Mouse (Mus musculus) 3T3-L1 (cell line): ENCODE results near the gene Inpp5b.
A peak's percentile ranks its signal among the peaks of the same experiment; 100 is the strongest.
"Not testable (repeated sequence)": the region's sequence is repeated elsewhere in the genome, so short reads cannot be mapped to it uniquely, and the experiment has no call there.

Experiments
- DNase-seq: peaks from one replicate; pipeline ENCODE4 v3.0.0-alpha.2; 2015; ENCODE audit warnings: low read depth, low spot score

The Inpp5b gene

DNA sequence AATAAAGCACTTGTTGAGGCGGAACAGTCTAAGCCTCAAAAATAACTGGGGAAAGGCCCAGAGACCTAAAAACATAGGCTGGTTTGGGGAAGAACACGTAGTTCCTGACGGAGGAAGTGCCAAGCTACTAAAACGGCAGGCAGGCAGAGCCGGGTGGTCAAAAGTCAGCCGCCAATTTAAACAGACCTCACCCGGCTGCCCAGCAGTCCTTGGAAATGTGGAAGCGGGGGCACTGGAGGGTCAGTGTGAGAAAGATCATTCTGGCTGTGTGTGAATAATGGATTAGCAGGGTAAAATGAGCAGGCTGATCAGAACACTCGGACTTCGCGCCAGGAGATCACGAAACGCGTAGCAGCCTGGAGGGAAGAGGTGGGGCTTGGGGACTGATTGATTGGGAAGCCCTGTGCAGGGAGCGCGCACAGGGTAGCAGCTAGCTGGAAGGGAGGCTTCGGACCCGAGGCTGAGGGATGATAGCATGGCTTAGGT, 31.6 kb upstream of the Inpp5b start:
- DNase-seq, result no peak

DNA sequence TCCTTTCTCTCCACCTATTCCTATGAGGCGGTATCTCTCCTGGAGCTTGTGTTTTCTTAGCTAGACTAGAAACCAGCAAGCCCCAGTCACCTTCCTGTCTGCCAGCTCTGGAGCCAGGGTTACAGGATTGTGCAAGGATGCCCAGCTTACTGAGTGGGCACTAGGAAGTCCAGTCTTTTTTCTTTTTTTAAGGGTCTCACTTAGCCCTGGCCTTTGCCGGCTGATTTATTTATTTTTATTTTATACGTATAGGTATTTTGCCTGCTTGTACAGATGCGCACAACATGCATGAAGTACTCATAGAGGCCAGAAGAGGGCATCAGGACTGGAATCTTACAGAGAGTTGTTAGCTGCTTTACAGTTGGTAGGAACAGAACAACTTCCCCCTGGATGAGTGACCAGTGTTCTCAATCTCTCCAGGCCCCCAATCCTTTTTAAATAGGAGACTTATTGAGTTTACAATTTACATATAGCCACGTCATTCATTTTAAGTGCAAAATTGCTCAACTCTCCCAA, 30.8 kb upstream of the Inpp5b start:
- DNase-seq, result peak; percentile 76

DNA sequence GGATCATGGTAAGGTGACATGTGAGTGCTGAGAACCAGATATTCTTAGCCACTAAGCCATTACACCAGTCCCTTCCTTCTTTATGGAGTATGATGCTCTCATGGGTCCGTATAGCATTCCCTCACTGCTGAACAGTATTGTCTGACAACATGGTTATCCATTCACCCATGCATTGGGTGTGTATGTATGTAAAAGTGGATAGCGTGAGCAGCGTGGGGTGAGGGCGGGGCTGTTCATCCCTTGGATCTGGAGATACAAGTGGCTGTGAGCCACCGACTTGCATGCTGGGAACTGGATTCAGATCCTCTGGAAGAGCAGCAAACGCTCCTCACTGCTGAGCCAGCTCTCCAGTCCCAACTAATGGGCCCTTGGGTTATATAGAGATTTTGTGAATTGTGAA, 29.0 kb upstream of the Inpp5b start:
- no peak for DNase-seq

DNA sequence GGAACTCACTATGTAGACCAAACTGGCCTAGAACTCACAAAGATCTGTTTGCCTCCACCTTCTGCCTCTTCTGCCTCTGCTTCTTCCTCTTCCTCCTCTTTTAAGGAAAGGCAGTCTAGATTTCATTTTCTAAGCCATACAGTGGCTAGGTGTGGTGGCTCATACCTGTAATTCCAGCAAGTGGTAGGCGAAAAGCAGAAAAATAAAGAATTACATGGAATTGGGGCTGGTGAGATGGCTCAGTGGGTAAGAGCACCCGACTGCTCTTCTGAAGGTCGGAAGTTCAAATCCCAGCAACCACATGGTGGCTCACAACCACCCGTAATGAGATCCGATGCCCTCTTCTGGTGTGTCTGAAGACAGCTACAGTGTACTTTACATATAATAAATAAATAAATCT, 27.8 kb upstream of the Inpp5b start:
- not testable (repeated sequence) for DNase-seq

DNA sequence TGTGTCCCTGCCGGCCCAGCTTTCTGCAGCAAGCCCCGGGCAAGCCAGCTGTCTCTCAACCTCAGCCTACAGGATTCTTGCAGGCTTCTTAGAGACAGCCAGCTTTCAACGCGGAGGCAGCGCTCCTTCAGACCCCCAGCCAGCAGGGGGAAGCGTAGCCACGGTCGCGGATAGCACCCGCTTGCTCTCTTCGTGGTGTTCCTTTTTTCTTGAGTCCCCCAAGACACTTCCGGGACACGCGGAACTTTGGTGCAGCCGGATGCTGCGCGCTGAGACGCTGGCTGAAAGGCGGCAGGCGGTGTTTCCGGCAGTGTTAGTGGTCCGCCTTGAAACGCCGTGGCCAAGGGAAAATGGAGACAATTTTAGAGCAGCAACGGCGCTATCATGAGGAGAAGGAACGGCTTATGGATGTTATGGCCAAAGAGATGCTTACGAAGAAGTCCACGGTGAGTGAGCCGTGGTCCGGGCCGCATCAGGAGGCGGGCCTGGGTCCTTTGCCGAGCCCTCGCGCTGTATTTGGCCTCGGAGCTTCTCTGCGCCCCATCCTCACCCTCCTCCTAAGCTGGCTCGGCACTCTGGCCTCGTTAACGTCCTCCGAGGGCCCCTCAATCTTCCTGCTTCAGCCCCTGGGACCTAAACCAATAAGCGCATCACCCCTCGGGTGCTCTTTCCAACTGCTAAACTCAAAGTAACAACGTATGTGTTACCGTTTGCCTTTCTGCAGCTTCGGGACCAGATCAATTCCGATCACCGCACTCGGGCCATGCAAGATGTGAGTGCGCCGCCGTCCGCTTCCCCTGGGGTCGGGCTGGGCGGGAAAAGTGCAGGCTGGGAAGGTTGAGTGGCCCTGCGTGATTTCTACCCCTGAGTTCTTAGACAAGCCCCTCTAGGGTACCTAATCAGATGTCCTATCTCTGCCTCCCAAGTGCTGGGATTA, 26.8 kb upstream of the Inpp5b start, which contains the start of gene Sf3a3:
Gene Sf3a3, plus strand, starts transcription at position 232 of the 937 bp plus-strand sequence.
- peak; percentile 95 for DNase-seq

DNA sequence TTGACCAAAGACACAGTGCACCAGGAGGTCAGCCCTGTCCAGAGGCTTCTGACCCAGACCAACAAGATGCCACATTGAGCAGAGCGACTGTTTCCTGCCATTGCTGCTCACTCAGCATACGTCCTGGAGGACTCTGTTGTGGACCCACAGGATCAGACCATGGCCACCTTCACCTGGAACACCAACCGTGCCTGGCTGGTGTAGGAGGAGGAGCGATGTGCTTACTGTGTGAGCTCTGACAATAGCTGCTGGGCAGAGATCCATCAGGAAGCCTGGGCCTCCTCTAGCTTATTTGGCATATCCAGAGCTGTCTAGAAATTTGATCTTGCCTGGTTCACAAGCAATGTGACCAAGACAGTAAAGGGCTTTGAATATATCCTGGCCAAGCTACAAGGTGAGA, 22.5 kb upstream of the Inpp5b start:
- DNase-seq, result no peak

DNA sequence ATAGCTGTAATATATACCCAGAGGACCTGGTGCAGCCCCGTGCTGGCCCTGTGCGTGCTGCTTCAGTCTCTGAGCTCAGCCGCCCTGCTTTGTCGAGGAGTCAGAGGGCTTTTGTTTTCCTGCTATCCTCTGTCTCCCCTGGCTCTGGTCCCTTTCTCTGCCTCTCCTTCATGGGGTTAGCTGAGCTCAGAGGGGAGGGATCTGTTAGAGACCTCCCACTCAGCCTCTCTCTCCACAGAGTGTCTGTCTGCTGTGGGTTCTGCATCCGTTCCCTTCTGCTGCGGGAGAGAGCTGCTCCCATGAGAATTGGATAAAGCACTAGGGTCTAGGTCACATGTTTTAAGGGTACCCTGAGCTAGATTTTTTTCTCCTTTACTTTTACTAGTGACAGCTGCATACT, 15.5 kb upstream of the Inpp5b start:
- no peak for DNase-seq

DNA sequence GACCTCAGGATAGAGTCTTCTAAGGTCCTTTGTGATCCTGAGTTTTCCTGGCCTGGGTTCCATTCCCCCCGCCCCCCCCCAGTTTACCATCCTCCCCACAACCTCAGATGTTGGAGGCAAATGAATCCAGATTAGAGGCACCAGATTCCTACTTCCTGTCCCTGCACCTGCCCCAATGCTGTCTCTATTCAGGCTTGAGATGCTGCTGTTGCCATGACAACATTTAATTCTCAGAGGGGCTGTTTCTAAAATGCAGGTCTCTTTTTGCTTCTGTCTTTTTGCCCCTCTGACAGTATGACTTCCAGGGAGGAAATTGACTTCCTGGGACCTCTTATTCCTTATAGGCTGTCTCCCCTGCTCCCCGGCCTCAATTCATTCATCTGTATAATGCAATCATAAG, 4.7 kb upstream of the Inpp5b start:
- no peak for DNase-seq

DNA sequence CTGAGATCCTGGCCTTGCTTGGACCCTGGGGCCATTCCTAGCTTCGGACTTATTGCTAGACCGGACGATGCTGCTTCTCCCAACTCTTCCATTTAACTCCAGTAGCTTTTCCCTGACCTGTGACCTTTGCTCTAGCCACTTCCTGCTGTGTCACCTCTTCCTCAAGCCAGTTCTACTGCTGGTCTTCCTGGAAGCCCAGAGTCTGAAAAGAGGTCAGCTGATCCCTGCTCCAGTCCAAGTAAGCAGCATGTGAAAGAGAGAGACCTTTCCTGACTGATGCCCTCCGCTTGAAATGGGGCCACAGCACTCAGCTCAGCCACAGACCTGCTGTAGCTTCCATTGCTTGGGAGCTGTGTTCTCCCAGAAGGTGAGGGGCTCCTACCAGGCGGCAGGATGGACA, 4.2 kb upstream of the Inpp5b start:
- DNase-seq, result peak; percentile 23

DNA sequence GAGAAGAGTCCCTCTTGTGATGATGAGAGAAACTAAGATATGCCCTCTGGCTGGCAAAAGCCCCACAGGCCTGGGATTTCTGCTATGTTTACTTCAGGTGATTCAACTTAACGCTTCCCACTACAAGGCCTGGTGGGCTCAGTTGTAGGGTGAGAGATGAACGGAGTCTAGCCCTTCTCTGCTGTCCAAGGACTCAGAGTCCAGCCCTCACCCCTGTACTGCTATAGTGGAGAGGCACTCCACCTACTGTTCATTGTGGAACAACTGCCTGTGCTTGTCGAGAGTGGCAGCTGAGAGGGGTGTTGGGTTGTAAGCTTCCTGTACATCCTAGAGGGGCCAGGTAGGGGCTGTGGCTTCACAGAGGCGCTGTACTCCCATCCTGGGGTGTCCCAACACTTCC, 3.6 kb upstream of the Inpp5b start:
- DNase-seq, result no peak

DNA sequence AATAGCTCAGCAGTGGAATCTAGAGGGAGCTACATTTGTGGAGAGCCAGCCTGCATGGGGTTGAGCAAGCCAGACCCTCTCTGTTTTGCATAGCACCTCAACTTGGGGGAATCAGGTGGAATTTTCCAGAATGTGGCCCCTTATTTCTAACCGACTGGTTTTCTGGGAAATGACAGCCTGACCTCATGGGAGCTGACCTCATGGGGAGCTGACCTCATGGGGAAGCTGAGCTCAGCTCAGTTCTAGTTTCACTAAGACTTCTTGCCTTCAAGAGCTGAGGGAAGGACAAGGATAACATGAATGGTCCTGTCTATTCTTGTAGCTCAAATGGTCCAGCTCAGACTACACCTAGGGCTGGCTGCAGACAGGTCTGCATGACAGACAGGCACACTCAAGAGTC, 2.9 kb upstream of the Inpp5b start:
- no peak for DNase-seq

DNA sequence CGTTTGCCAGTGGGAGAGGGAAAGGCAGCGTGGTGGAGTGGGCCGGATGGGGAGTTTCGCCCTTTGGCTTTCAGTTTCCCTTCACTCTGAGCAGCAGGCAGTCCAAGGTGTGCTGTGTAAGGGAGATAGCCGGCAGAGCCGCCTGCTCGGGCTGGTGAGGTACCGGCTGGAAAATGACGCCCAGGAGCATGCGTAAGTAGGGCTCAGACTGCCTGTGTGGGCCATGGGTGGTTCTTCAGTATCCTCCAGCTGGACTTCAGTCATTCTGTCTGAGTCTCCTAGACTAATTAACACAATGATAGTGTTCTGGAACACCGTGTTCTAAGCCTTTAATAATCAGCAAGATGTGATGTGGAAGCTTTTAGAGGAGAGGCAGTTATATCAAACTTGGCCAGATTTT, 1.2 kb downstream of the Inpp5b start:
- DNase-seq, result no peak

DNA sequence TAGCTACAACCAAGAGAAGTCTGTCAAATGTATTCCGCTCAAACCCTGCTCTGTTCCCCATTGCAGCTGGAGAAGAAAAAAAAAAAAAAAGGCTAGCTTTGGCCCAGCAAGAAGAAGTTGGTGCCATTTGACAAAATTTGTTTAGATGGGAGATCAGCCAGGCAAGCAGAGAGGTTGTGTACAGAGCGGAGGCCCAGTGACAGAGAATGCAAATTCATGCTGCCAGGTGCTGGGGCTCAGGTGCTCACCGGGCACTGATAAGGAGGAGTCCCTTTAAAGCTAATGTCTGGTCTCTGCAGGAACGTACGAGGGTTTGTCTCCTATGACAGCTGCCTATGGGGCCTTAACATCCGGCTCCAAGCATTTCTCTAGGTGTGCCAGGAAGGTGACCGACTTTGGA, 4.9 kb downstream of the Inpp5b start:
- DNase-seq, result no peak

DNA sequence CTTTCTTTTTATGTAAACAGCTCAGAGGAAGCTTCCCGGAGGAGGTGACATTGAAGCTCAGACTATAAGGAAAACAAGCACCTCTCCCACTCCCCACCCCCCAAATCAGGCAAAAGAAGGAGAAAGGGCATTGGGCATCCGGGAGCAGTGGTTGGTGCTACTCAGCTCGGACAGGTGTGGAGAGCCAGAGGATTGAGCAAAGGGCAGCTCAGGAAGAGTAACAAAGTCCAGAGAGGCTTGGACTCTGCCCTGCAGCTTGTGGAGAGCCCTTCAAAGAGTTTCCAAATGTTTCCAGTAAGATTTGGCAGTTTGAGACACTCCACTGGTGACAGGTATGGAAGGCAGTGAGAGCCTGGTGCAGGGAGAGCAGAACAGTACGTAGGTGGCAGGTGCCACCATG, 6.2 kb downstream of the Inpp5b start:
- DNase-seq, result no peak

DNA sequence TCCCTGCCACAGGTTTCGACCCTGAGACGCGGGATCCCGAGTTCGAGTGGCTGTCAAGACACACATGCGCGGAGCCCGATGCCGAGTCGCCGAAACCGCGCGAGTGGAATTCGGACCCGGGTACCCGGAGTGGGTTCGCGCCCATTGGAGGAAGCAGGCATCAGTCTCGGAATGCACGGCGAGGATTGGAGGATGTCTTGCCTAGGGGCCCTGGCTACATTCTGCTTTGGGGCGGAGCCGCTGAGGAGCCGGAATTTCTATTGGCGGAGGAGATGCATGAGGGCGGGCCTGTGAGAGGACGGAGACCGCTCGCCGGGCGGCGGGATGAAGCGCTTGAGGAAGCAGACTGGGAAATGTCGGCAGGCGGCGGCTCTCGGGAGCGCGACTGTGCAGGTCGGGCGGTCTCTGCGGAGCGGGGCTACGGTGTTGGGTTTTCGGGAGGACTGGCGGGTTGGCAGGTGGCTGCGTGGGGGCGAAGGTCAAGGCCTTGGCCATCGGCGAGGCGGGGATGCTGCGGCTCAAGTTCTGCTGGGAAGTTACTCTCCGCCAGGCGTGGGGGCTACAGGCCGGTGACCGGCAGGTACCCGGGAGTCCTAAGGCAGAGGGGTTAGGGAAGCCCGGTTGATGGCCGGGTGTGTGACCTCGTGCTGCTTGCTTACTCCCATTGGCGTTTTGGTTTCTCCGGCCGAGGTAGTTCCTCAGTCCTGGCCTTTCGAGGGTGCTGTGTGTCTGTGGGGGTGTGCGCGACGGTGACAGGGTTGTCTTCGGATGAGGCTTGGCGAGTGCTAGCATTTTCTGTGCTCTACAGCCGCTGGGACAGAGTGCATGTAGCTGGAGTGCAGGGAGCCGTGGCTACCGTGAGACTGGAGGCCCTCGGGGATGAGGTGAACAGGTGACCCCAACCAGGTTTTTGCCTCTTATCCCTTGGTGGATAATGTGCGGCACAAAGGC, 9.9 kb downstream of the Inpp5b start:
- DNase-seq, result peak; percentile 97

DNA sequence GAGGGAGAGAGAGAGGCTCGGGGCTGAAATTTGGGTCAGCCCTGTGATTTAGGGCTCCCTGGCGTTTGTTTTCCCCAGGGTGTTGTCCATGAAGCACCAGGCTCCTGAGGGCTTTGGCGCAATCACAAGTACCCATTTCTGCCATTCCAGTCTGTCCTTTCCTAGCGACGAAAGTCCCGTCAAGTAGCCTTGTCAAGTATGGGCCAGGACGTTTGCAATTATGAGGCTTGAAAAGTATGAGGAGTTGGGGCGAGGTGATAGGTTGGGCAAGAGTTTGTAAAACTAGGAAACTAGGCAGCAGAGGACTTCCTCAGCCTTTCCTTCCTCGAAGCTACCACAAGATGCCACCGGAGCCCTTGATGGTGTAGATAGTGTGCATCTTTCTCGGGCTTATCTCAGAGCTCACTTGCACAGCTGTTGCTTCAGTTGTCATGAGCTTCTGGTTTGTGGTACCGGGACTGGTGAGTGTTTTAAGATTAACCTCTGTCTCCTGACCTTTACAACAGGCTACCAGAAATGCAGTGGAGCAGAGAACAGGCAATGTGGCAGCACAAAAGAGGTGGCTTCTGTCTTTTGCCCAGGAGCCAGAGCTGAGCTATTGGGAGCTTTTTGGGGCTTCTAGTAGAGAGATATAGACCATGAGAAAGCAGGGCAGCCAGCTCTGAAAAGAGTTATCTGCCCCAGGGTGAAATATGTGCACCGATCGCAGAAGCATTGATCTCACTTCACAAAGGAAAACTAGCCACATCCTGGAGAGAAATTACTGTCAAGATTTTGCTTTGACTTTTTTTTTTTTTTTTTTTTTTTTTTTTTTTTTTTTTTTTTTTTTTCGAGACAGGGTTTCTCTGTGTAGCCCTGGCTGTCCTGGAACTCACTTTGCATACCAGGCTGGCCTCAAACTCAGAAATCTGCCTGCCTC, 10.9 kb downstream of the Inpp5b start:
- DNase-seq, result peak; percentile 45

DNA sequence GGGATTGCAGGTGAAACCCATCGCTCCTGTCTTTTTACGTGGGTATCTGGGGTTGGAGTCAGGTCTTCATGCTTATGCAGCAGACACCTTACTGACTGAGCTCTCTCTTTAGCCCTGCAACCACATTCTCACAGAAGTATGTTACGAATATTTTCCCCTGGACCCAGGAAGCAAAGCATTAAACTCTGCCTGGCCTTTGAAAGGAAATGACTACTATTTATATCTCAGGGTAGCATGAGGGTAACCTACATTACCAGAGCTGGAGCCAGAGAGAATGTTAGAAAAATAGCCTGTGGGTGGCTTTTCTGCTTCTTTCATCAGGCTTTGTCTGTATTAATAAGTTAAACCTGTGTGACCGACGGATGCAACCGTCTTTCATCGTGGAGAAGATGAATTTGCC, 13.9 kb downstream of the Inpp5b start:
- DNase-seq, result no peak

DNA sequence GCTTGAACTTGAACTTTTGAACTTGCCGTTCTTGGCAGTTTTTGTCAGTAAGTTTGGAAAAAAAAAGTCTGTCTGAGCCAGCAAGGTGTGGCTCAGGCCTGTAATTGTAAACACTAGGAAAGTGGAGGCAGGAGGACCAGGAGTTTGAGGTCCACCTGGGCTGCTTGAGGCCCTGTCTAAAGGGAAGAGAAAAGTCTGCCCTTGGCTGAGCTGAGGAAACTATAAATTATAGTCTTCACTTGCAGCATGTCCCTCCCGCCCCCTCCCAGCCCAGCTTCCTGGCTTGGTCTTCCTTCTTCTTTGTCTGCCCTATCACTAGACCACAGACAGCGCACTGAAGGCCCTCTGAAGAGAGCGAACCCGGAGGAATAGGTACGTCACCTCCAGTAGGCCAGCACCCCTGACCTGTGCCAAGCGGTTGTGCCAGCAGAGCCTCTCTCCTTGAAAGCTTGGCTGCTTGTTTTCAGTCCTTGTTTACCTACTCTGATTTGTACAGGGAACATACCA, 17.7 kb downstream of the Inpp5b start:
- no peak for DNase-seq

DNA sequence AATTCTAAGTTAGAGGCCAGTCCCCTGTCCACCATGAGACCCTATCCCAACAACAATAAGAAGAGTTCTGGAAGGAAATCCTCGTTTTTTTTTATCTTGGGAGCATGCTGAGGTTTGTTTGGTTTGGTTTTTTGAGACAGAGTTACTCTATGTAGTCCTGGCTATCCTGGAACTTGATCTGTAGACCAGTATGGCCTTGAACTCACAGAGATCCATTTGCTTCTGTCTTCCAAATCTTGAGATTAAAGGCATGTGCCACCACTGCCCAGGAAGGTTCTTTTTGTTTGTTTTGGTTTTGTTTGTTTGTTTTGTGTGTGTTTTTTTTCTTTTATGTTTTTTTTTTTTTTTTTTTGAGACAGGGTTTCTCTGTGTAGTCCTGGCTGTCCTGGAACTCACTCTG, 19.6 kb downstream of the Inpp5b start:
- DNase-seq, result no peak

DNA sequence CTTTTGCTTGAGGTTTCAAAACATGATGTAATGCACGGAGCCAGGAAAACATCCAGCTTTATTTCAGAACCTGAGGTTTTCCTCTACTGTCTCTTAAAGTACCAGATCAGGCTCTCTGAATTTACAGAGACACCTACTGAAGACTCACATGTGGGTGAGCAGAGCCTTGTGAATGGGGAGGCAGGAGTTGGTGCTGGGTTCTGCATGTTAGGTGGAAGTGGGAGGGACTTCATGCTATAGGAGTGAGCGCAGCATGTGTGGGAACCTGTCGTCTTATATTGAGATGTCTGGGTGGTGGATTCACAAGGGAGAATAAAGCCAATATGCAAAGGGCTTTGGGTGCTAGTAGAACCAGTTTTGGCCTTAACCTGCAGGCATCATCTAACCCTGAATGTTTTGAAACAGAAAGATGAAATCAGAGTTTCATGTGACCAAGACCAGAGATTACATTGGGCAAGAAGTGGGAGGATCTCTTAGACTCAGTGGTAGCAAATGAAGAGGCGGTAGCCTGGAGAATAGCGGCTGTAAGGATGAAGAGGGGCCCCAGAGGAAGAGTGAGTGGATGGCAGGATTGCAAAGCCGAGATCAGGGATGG, 21.3 kb downstream of the Inpp5b start:
- no peak for DNase-seq
